Mouse (Mus musculus) liver, embryonic 14.5 days (tissue): ENCODE measurements at regions not wholly inside any gene's neighbourhood (a gene's known extent, or its start where the extent isn't known, plus 50 kb on each side); places are given as distances from the start of the nearest gene placed in this dataset.

Experiments used
- ATAC-seq: fragments of 200-750 bp; cut with Nextera tagmentation; 2 replicates; pipeline ENCODE4 v1.8.0; 2017; ENCODE audit warnings: moderate number of reproducible peaks, mild to moderate bottlenecking, moderate library complexity; ENCODE audit not compliant: insufficient read depth
- DNase-seq, 3 experiments: peaks; one replicate each; pipeline ENCODE4 v3.0.0-alpha.2; 2012 to 2013; ENCODE audit warnings: low read depth in 3 of 3, low spot score in 3 of 3
- H3K27ac ChIP-seq: fragments of 300-500 bp; sonication (generic); 2 replicates; pipeline ENCODE4 v1.5.1; 2014; ENCODE audit warnings: moderate library complexity, mild to moderate bottlenecking, control low read depth, inconsistent platforms
- H3K27me3 ChIP-seq: fragments of 300-500 bp; sonication (generic); 2 replicates; pipeline ENCODE4 v1.6.1; 2014; ENCODE audit warnings: mild to moderate bottlenecking, low read length, moderate library complexity; ENCODE audit not compliant: control insufficient read depth, insufficient read depth
- H3K36me3 ChIP-seq: fragments of 300-500 bp; sonication (generic); replicated peaks from 2 replicates; pipeline ENCODE4 v1.6.1; 2014; ENCODE audit warnings: low read depth; ENCODE audit not compliant: control insufficient read depth, insufficient read depth
- H3K4me1 ChIP-seq, 2 experiments: fragments of 200-500 bp in 1 of 2; fragments of 300-500 bp in 1 of 2; sonication (generic) in 1 of 2; replicated peaks; 2 replicates each; pipeline ENCODE4 v1.6.1; 2012 to 2014; ENCODE audit warnings: antibody characterized with exemption in 1 of 2, inconsistent platforms in 1 of 2, low read length in 1 of 2; ENCODE audit not compliant: control insufficient read depth in 2 of 2, insufficient read depth in 2 of 2
- H3K4me2 ChIP-seq: fragments of 300-500 bp; sonication (generic); 2 replicates; pipeline ENCODE4 v1.6.1; 2014; ENCODE audit warnings: low read depth, mild to moderate bottlenecking, control low read depth, moderate library complexity
- H3K4me3 ChIP-seq, 2 experiments: fragments of 200-500 bp in 1 of 2; fragments of 300-500 bp in 1 of 2; sonication (generic) in 1 of 2; 2 replicates each; pipeline ENCODE4 v1.5.1; 2012 to 2014; ENCODE audit warnings: low read depth in 2 of 2, low read length in 2 of 2, mild to moderate bottlenecking in 2 of 2, control low read depth in 1 of 2, inconsistent platforms in 1 of 2, moderate library complexity in 1 of 2; ENCODE audit not compliant: insufficient read depth in 1 of 2
- H3K9ac ChIP-seq: fragments of 300-500 bp; sonication (generic); replicated peaks from 2 replicates; pipeline ENCODE4 v1.6.1; 2014; ENCODE audit warnings: mild to moderate bottlenecking, control low read depth, moderate library complexity
- H3K9me3 ChIP-seq: fragments of 300-500 bp; sonication (generic); 2 replicates; pipeline ENCODE4 v1.6.1; 2016; ENCODE audit warnings: low read length, mixed read lengths; ENCODE audit not compliant: control insufficient read depth
- CTCF ChIP-seq: IDR thresholded peaks from 2 replicates; pipeline ENCODE4 v1.5.1; 2016; ENCODE audit warnings: antibody characterized with exemption, low read depth, control low read depth
- EP300 ChIP-seq: IDR thresholded peaks from 2 replicates; pipeline ENCODE4 v1.6.1; 2016; ENCODE audit warnings: antibody characterized with exemption, low read depth
- WGBS: fragments of 180-500 bp; shearing (Covaris S2); extraction: QIAGEN DNeasy Blood & Tissue Kit; methylation state at CpG from one replicate; pipeline ENCODE4 v1.1.7; 2014; ENCODE audit not compliant: insufficient replicate concordance; 5-methylcytosine and 5-hydroxymethylcytosine counted together

GRCm38 (mm10) chr6:99866061-99866460 lies 139.9 kb upstream of the Prok2 start:
- WGBS = 62% methylated on average over 9 of the region's 9 CpGs
- TF ChIP-seq EP300 = no peak
- TF ChIP-seq CTCF = no peak
- no peak overlapping the region for H3K4me3 ChIP-seq
- H3K4me2 ChIP-seq = no peak overlapping the region
- no peaks in the 10 kb centered on the region for H3K27me3 ChIP-seq
- H3K9ac ChIP-seq = no peak overlapping the region
- ATAC-seq (no peak), DNase-seq (no peak)
- H3K36me3 ChIP-seq = no peaks in the 10 kb centered on the region
- H3K27ac ChIP-seq = no peak overlapping the region
- H3K4me1 ChIP-seq = no peaks in the 10 kb centered on the region
- no peaks in the 10 kb centered on the region for H3K9me3 ChIP-seq

- no peak for ATAC-seq
- WGBS = 44% methylated on average over 3 of the region's 3 CpGs
- Histone ChIP-seq H3K36me3 (no peaks in the 10 kb centered on the region), H3K9ac (no peak overlapping the region), H3K9me3 (no peaks in the 10 kb centered on the region), H3K4me1 (no peaks in the 10 kb centered on the region), H3K27ac (no peak overlapping the region), H3K4me3 (no peak overlapping the region), H3K4me2 (no peak overlapping the region), H3K27me3 (no peaks in the 10 kb centered on the region)
- TF ChIP-seq EP300 (no peak), CTCF (no peak)
- DNase-seq = no peak
These were observed 138.8 kb upstream of the Prok2 start for GRCm38 (mm10) chr6:99864949-99865348.

GRCm38 (mm10) chr6:99863418-99863817 lies 137.2 kb upstream of the Prok2 start:
- no peak for DNase-seq

GRCm38 (mm10) chr6:99857411-99857810 lies 131.2 kb upstream of the Prok2 start:
- H3K4me3 ChIP-seq = no peak overlapping the region
- H3K27me3 ChIP-seq = no peaks in the 10 kb centered on the region
- 59% methylated on average over 6 of the region's 6 CpGs for WGBS
- no peak overlapping the region for H3K9ac ChIP-seq
- DNase-seq (no peak), ATAC-seq (no peak)
- H3K9me3 ChIP-seq = no peaks in the 10 kb centered on the region
- TF ChIP-seq CTCF (no peak), EP300 (no peak)
- H3K27ac ChIP-seq = no peak overlapping the region
- no peak overlapping the region for H3K4me2 ChIP-seq
- H3K4me1 ChIP-seq = no peaks in the 10 kb centered on the region
- no peaks in the 10 kb centered on the region for H3K36me3 ChIP-seq

More at GRCm38 (mm10) chr6:99863418-99863817, 137.2 kb upstream of the Prok2 start:
- Histone ChIP-seq H3K9ac (no peak overlapping the region), H3K36me3 (no peaks in the 10 kb centered on the region), H3K4me3 (no peak overlapping the region), H3K4me2 (no peak overlapping the region), H3K27ac (no peak overlapping the region), H3K4me1 (no peaks in the 10 kb centered on the region), H3K9me3 (no peaks in the 10 kb centered on the region), H3K27me3 (no peaks in the 10 kb centered on the region)
- TF ChIP-seq CTCF = no peak
- no peak for TF ChIP-seq EP300
- WGBS = 69% methylated on average over 9 of the region's 9 CpGs
- ATAC-seq = no peak

DNA sequence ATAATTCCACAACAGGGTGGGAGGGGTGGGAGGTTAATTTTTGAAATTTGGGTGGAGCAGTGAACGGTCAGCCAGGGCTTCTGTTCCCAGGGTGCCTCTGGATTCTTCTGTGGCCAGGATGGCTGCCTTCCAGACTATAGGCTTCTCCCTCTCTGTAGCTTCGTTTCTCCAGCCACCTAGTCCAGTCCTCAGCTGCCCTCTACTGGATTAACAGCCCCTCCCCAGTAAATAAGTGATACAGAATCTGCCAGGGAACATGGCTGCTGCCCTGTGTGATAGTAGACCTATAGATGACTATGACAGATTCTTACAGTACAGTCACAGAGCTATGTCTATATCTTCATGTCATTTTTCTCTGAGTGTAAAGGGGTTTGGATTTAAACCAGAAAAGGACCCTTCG lies 127.5 kb upstream of the Prok2 start:
- ATAC-seq = no peak
- H3K4me2 ChIP-seq = no peak overlapping the region
- H3K9me3 ChIP-seq = no peaks in the 10 kb centered on the region
- no peak overlapping the region for H3K9ac ChIP-seq
- no peaks in the 10 kb centered on the region for H3K27me3 ChIP-seq
- H3K36me3 ChIP-seq = no peaks in the 10 kb centered on the region
- H3K4me1 ChIP-seq = no peaks in the 10 kb centered on the region
- H3K4me3 ChIP-seq = no peak overlapping the region
- WGBS = 46% methylated on average over 3 of the region's 3 CpGs
- DNase-seq = no peak
- no peak for TF ChIP-seq CTCF
- no peak for TF ChIP-seq EP300
- no peak overlapping the region for H3K27ac ChIP-seq
